Mouse (Mus musculus): ENCODE data around the gene Chsy1.
"Not testable (repeated sequence)": the region's sequence is repeated elsewhere in the genome, so short reads cannot be mapped to it uniquely, and the experiment has no call there.

Chsy1 gene

GRCm38 (mm10) chr7:66176929-66177328, 67.6 kb downstream of the Chsy1 start:
- DNase-seq (ENCODE audit: low read depth, low spot score) = no peak

GRCm38 (mm10) chr7:66178101-66178500, 68.8 kb downstream of the Chsy1 start:
- no peak for DNase-seq (ENCODE audit: low read depth, low spot score)

- DNase-seq (ENCODE audit: low read depth, low spot score) = no peak
These were observed 69.8 kb downstream of the Chsy1 start for GRCm38 (mm10) chr7:66179120-66179581.

- no peak for DNase-seq (ENCODE audit: low read depth, low spot score)
These were observed 70.4 kb downstream of the Chsy1 start for GRCm38 (mm10) chr7:66179711-66180110.

- DNase-seq (ENCODE audit: low read depth, low spot score) = no peak
These were observed 70.9 kb downstream of the Chsy1 start for GRCm38 (mm10) chr7:66180260-66180659.

GRCm38 (mm10) chr7:66180711-66181365, 71.5 kb downstream of the Chsy1 start:
- no peak for DNase-seq (ENCODE audit: low read depth, low spot score)

GRCm38 (mm10) chr7:66182075-66182715, 72.9 kb downstream of the Chsy1 start:
- DNase-seq (ENCODE audit: low read depth, low spot score) = no peak

- peak; percentile 43 for DNase-seq (ENCODE audit: low read depth, low spot score)
These were observed 74.1 kb downstream of the Chsy1 start for GRCm38 (mm10) chr7:66183404-66183803.

- DNase-seq (ENCODE audit: low read depth, low spot score) = no peak
These were observed 74.7 kb downstream of the Chsy1 start for GRCm38 (mm10) chr7:66184026-66184425.

- no peak for DNase-seq (ENCODE audit: low read depth, low spot score)
These were observed 76.1 kb downstream of the Chsy1 start for GRCm38 (mm10) chr7:66185370-66185769.

GRCm38 (mm10) chr7:66187581-66188231, 78.4 kb downstream of the Chsy1 start:
- DNase-seq (ENCODE audit: low read depth, low spot score) = no peak

GRCm38 (mm10) chr7:66190385-66190784, 81.1 kb downstream of the Chsy1 start:
- DNase-seq (ENCODE audit: low read depth, low spot score) = not testable (repeated sequence)

- no peak for DNase-seq (ENCODE audit: low read depth, low spot score)
These were observed 85.2 kb downstream of the Chsy1 start for GRCm38 (mm10) chr7:66194511-66194910.

GRCm38 (mm10) chr7:66195881-66196280, 86.6 kb downstream of the Chsy1 start:
- no peak for DNase-seq (ENCODE audit: low read depth, low spot score)

GRCm38 (mm10) chr7:66196609-66197445, 87.5 kb downstream of the Chsy1 start:
- DNase-seq (ENCODE audit: low read depth, low spot score) = no peak

- no peak for DNase-seq (ENCODE audit: low read depth, low spot score)
These were observed 89.1 kb downstream of the Chsy1 start for GRCm38 (mm10) chr7:66198416-66198815.

- no peak for DNase-seq (ENCODE audit: low read depth, low spot score)
These were observed 90.1 kb downstream of the Chsy1 start for GRCm38 (mm10) chr7:66199391-66199831.

- no peak for DNase-seq (ENCODE audit: low read depth, low spot score)
These were observed 91.1 kb downstream of the Chsy1 start for GRCm38 (mm10) chr7:66200383-66200782.

- DNase-seq (ENCODE audit: low read depth, low spot score) = peak; percentile 29
These were observed 91.6 kb downstream of the Chsy1 start for GRCm38 (mm10) chr7:66200791-66201450.

- no peak for DNase-seq (ENCODE audit: low read depth, low spot score)
These were observed 92.3 kb downstream of the Chsy1 start for GRCm38 (mm10) chr7:66201657-66202056.

GRCm38 (mm10) chr7:66209920-66210319, 100.6 kb downstream of the Chsy1 start:
- no peak for DNase-seq (ENCODE audit: low read depth, low spot score)

All from forelimb bud, embryonic 11.5 days (tissue).